Mouse (Mus musculus) ZHBTc4 (cell line): Measurements from ENCODE around the gene Lgals2.
"Not testable (repeated sequence)": the region's sequence is repeated elsewhere in the genome, so short reads cannot be mapped to it uniquely, and the experiment has no call there.

ENCODE experiments used
- DNase-seq: peaks from one replicate; pipeline ENCODE4 v3.0.0-alpha.2; 2011; ENCODE audit warnings: low read depth, low spot score

Lgals2 gene

DNA sequence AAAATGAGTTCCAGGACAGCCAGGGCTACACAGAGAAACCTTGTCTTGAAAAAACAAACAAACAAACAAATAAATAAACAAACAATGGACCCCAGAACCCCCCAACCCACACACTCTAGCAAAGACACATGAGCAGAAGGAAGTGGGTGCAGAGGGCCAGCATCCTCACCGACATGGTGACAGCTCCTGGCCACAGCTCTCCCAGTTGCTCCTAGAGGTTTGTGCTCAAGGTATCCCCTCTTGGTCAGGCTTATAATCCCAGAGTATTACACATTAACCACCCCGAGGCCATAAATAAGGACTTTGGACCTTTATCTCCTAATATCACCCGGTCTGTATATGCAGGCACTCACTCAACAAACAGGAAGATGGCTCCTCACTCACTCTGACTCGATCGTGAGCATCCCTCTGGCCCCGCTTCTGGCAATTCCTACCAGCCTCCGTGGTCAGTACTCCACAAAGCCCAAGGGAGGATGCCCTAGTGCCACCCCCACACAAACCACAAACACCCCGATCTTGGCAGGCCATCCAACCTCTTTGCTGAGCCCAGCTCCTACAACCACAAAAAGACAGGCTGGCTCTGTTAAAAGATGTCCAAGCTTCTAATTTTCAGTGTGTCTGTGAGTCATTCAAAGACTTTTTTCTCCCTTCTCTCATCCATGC is at the start of gene Lgals2:
TSS of gene Lgals2 (minus strand) at position 227 of the 663 bp plus-strand sequence.
- no peak for DNase-seq

- DNase-seq = peak; percentile 85
Measured at GRCm38 (mm10) chr15:78903243-78903642, 47.9 kb upstream of the Lgals2 start.

DNA sequence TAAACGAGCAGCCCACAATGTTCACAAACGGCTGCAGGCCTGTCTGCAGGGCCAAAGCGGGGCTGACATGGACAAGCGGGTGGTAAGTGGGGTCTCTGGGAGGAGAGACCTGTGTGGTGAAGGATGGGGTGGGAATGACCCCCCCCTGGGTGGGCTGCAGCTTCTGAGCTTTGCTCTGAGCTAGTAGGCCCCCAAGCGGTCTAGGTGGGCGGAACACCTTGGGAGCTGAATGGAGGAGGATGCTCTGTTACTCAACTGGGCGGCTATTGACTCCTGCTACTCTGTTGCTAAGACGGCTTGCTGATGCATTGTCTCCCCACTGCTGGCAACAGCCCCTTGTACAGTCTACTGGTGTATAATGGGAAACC is 46.1 kb upstream of the Lgals2 start:
- DNase-seq = peak; percentile 57

DNA sequence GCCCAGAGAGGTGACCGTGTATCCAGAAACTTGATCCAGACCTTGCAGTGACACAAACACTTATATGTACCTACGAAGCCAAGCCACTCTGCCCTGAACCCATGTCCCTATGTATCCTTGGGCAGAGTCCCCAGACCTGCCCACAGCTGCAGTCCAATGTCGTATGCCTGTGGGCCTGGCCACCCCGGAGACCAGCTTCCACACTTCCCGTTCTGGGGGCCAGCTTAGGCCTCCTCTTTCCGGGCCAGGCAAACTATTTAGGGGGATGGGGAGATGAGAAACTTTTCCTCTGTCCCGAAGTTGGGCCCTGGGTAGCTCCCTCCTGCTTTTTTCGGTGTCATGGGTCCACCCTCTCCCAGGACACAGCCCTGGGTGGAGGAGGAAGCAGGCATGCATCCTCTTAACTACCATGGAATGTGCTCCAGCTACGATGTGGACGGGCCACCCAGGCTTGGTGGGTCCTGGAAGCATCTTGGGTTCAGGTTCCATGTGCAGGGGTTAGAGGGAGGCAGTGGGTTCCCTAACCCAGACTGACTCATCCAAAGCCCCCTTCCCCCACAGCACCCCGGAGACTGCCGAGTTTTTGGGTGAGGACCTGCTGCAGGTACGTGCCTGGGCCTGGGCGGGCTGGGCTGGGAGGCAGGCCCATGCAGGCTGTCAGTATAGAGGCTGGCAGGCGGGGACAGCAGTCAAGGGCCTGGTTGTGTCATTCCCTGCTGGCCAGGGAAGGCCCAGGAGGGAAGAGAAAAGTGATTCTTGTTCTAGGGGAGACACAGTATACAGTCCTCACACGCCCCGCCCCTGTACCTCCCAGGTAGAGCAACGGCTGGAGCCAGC is 45.5 kb upstream of the Lgals2 start:
- no peak for DNase-seq

DNA sequence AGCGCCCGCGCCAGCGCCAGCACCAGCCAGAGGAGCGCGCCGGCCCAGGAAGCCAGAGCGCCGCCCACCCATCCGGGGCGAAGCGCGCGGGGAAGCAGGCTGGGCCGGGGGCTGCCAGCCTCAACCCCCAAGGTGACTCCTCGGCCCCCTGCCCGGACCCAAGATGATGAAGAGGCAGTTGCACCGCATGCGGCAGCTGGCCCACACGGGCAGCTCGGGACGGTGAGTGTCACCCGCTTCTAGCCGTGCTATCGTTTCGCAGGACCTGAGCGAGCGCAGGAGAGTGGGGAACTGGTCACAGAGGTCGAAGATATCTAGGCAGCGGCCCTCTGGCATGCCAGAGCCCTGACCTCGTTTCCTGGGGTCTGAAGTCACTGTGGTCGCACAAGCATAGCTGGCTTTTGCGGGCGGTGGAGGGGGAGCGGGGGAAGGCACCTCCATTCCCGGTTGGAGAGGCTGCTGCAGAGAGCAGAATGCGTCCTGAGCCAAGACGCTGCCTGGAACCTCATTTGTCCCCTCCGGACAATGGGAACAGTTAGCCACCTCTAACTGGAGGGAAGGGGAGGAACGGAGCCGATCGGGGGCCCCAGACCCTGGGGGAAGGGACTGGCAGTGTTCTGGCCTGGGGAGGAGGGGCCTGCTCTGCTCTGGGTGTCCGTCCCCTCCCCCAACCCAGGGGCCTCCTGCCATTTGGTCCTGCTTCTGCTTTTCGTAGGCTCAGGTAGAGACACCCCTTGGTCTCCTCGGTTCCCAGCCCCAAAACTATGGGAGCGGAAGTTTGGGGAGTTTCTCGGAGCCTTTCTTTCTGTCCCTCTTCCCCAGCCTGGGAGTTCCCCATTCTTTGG is 44.6 kb upstream of the Lgals2 start, which contains the start of gene Sh3bp1:
TSS of gene Sh3bp1 (plus strand) at position 29 of the 845 bp plus-strand sequence.
- DNase-seq = peak; percentile 84

GRCm38 (mm10) chr15:78899409-78899739 is 44.0 kb upstream of the Lgals2 start, which contains the start of gene Gm49510:
Gm49510 (plus strand) TSS chr15:78899667.
- DNase-seq = no peak

DNA sequence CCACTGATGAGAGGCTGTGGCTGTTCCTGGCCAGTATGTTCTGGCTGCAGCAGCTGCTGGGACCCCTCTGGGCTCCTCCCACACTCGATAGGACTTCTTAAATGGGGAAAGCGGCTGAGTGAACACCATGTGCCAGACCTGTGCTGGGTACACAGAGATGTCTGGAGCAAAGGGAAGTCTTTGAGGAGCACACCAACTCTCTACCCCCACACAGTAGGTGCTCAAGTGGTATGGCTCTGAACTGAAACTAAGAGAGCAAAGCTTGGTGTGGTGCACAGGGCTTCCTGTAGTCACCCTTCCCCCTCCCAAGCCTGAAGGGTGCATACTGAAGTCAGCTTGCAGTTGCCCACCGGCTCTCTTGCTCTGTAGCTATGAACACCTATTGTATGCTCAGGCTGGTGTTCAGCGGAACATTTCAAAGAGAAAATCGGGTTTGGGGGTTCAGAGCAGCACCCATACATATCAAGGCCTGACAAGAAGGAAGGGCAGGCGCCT is 43.2 kb upstream of the Lgals2 start:
- DNase-seq = peak; percentile 75

DNA sequence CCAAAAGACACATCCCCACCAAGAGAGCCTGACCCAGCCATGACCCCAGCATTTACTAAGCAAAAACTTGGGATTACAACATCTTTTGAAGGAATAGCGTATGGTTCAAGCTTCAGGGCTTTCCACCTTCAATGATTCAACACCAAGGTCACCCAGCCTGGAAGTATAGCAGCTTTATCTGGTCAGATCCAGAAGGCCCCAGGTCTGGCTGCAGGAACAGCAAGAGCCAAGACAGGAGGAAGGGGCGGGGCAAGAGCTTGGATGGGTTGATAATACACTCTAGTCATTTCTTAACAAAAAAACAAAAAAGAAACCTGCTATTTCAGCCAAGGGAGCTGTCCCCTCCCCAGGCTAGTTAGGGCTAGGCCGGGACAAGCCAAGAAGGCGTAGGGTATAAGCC is 42.2 kb upstream of the Lgals2 start:
- peak; percentile 94 for DNase-seq

DNA sequence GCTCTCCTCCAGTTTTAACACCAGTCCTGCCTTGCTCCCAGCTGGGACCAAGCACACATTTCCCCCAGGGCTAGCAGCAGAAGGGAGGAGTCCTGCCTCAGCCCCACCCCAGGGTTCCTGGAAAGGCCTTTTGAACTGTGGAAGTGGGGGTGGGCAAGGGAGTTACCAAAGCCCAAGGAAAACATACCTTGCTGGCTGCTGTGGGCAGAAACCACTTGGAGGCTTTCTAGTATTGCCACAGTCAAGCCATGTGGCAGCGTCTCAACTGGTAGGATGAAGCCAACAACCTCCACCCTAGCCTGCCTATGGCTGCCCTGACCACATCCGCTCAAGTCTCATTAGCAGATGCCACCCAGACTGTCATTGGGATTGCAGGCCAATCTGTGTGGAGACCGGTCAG is 40.8 kb upstream of the Lgals2 start:
- peak; percentile 90 for DNase-seq

DNA sequence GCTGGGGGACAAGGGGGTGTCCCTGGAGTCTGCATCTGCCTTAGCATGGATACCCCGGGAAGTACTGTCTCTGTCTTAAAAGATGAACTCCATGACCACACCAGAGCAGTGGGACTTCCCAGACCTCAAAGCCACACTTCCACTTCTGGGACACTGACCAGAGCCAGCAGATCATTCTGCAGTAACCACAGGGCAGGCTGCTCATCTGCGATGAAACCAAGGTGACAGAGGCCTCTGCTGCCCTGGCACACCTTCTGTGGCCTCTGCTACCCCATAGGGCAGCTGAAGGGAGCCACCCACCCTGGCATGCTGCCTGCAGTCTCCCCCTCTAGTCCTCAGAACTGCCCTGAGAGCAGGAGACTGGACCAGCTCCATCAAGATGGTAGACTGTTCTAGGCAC is 40.4 kb upstream of the Lgals2 start:
- DNase-seq = no peak

GRCm38 (mm10) chr15:78894726-78895125 is 39.4 kb upstream of the Lgals2 start:
- no peak for DNase-seq

GRCm38 (mm10) chr15:78892440-78892839 is 37.1 kb upstream of the Lgals2 start:
- DNase-seq = no peak

GRCm38 (mm10) chr15:78889401-78889853 is 34.1 kb upstream of the Lgals2 start:
- peak; percentile 69 for DNase-seq

GRCm38 (mm10) chr15:78881828-78882227 is 26.5 kb upstream of the Lgals2 start:
- DNase-seq = no peak

GRCm38 (mm10) chr15:78880432-78880831 is 25.1 kb upstream of the Lgals2 start:
- DNase-seq = no peak

DNA sequence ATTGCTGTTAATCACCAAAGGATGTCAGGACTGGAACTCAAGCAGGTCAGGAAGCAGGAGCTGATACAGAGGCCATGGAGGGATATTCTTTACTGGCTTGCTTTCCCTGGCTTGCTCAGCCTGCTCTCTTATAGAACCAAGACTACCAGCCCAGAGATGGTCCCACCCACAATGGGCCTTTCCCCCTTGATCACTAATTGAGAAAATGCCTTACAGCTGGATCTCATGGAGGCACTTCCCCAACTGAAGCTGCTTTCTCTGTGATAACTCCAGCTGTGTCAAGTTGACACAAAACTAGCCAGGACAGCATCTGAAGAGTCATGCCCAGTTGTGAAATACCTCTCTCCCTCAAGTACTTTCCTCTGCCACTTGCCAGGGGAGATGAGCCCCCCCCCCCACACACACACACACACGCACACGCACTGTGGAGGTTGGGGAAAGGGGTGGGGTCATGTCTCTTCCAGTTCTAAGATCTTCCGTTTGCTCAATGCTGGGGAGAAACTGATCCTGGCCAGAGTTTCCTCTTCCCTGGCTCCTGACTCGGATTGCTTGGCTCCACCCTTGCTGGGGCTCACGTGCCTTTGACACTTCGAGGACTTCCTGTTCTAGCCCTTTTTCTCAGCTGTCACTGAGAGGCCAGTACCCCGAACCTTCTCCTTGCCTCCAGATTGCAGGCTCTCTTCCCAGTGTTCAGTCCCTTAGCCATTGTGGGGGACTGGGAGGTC is 23.6 kb upstream of the Lgals2 start:
- DNase-seq = not testable (repeated sequence)

DNA sequence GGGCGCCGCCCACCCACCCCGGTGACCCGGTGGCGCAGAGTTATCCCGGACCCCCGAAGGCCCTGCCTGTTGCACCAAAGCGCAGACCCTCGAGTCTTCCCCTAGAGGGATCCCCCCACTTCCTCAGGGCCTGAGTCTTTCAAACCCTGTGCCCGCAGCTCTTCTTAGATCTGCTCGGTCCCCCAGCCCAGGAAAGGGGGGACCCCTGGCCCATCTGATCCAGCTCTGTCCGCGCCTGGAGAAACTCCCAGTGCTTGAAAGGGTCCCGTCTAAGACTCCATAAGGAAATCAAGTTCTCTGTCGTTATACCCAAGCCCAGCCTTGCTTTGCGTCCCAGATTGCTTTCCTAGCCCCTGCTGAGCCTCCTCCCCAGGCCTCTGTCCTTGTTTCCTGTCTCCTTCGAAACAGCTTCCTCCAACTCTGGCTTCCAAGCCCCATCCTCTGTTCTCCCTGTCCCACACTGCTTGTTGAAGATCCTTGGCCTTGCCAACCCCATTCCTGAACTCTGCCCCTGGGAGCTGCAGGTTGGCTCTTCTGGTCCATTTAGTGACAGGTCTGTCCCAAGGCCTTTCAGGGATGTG is 22.6 kb upstream of the Lgals2 start:
- DNase-seq = peak; percentile 38

GRCm38 (mm10) chr15:78876991-78877809 is 21.9 kb upstream of the Lgals2 start, which contains the start of gene Gga1:
Gga1 (plus strand) TSS chr15:78877190.
- DNase-seq = peak; percentile 96

GRCm38 (mm10) chr15:78876258-78876696 is 20.9 kb upstream of the Lgals2 start:
- DNase-seq = peak; percentile 89

GRCm38 (mm10) chr15:78875537-78875936 is 20.2 kb upstream of the Lgals2 start:
- DNase-seq = no peak
